Mouse (Mus musculus) limb, embryonic 10.5 days (tissue): ENCODE measurements around the gene Parp11. TPM values are rescaled to one million over a fixed set of nuclear protein-coding genes. Genes with fewer than 3 reads are reported as not detected.
A peak's percentile ranks its signal among the peaks of the same experiment; 100 is the strongest.

Experiments
- DNase-seq: peaks from one replicate; pipeline ENCODE4 v3.0.0-alpha.2; 2017; ENCODE audit warnings: low spot score
- H3K27ac ChIP-seq: fragments of 300-500 bp; sonication (generic); 2 replicates; pipeline ENCODE4 v1.5.1; 2016; ENCODE audit warnings: mild to moderate bottlenecking
- H3K27me3 ChIP-seq: fragments of 300-500 bp; sonication (generic); 2 replicates; pipeline ENCODE4 v1.6.1; 2016; ENCODE audit warnings: low read depth, mild to moderate bottlenecking; ENCODE audit not compliant: poor library complexity, severe bottlenecking
- H3K36me3 ChIP-seq: fragments of 300-500 bp; sonication (generic); 2 replicates; pipeline ENCODE4 v1.6.1; 2016; ENCODE audit warnings: mild to moderate bottlenecking, moderate library complexity
- H3K4me1 ChIP-seq: fragments of 300-500 bp; sonication (generic); 2 replicates; pipeline ENCODE4 v1.6.1; 2016
- H3K4me3 ChIP-seq: fragments of 300-500 bp; sonication (generic); 2 replicates; pipeline ENCODE4 v1.5.1; 2016; ENCODE audit warnings: mild to moderate bottlenecking, moderate library complexity
- H3K9me3 ChIP-seq: fragments of 300-500 bp; sonication (generic); replicated peaks from 2 replicates; pipeline ENCODE4 v1.6.1; 2016; ENCODE audit warnings: mild to moderate bottlenecking
- WGBS: fragments of 180-500 bp; shearing (Covaris S2); methylation state at CpG from one replicate; pipeline ENCODE4 v1.1.7; 2016; 5-methylcytosine and 5-hydroxymethylcytosine counted together
- polyA plus RNA-seq: library from polyadenylated mRNA; unstranded; fragments of >200 nt; fragmentation: Nextera tagmentation; extraction: Ambion mirVana; gene quantifications from 2 replicates; pipeline ENCODE4 v1.2.1, GENCODE M21; 2016

Gene Parp11
- 25.9 and 29.6 TPM in 2 replicates for polyA plus RNA-seq

DNA sequence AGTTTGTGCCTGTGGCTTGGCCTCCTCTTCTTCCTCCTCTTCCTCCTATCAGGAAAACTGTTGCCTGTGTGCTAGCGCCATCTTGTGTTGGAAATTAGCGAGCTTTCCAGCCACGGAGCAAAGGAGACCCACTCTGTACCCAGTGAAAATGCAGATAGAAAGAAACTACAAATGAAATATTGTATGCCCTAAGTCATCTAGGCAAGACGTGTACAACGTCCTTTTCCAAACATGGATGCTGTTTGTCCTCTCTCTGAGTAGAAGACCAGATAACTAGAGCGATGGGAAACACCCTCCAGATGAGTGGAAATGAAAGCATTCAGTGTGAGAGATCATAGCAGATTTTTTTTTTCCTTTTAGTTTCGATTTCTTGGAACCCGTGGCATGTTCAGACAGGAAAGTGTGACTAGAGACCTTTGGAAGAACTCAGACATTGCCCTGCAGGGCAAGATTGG, at the start of gene Parp11:
Parp11 (plus strand) TSS at position 405 of the 455 bp plus-strand sequence.
- DNase-seq, result peak; percentile 72
- Histone ChIP-seq H3K9me3 (no peaks in the 10 kb centered on the region), H3K4me3 (no peak within 1 kb of the TSS), H3K27ac (no peak within 1 kb of the TSS), H3K4me1 (0 out of 2 replicates have a peak, but pooled peaks cover 2% of the 10 kb centered on the region), H3K27me3 (peaks cover 30% of the 10 kb centered on the region), H3K36me3 (no peaks in the 10 kb centered on the region)
- WGBS, result 16% methylated on average over 8 of the region's 8 CpGs

DNA sequence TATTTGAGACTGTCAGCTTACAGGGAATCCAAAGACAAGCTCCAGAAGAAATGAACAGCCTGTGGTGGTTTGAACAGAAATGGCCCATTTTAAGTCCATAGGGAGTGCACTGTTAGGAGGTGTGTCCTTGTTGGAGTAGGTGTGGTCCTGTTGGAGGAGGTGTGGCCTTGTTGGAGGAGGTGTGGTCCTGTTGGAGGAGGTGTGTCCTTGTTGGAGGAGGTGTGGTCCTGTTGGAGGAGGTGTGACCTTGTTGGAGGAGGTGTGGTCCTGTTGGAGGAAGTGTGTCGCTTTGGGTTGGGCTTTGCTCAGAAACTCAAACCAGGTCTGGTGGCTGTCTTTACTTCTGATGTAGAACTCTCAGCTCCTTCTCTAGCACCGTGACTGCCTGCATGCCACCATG, 48.6 kb upstream of the Parp11 start:
- H3K9me3 ChIP-seq, result no peaks in the 10 kb centered on the region
- DNase-seq, result no peak
- no peak overlapping the region for H3K27ac ChIP-seq
- no peak overlapping the region for H3K4me3 ChIP-seq
- H3K36me3 ChIP-seq, result no peaks in the 10 kb centered on the region
- WGBS, result 36% methylated on average over 2 of the region's 2 CpGs
- H3K4me1 ChIP-seq, result peaks cover 7% of the 10 kb centered on the region; the same call in 1 of the 2 replicates
- H3K27me3 ChIP-seq, result no peaks in the 10 kb centered on the region

GRCm38 (mm10) chr6:127401419-127401818, 45.2 kb upstream of the Parp11 start:
- 83% methylated on average over 3 of the region's 3 CpGs for WGBS

DNA sequence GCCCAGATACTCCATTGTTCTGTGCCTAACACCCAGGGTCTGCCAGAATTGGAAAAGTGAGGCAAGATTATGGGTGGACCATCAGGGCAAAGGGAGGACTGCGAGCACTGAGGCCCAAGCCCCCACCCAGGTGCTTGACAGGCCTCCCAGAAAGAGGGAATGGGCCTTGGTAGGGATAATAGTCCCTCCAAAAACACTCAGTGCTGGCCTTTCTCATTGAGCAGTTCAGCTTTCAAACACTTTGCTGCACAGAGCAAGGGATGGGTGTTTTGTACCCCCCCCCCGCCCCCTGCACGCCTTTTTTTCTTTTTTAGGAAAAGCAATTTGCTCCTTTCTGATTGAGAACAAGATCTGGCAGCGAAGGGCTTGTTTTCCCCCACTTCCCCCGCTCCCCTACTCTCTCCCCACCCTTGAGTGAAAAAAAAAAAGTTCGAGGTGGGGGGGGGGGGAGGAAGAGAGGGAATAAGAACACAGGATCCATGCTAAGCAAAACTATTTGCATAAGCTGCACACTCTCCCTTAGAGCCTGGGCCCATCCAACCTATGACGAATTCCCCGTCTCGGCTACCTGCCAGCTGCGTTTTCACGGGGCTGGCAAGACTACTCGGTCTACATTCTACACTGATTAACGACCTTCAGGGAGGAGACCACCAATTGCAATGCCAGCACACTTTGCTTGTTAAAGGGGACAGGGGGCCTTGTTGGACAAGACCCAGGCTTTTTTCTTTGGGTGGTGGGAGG, 42.4 kb upstream of the Parp11 start:
- no peaks in the 10 kb centered on the region for H3K36me3 ChIP-seq
- no peak overlapping the region for H3K27ac ChIP-seq
- no peaks in the 10 kb centered on the region for H3K9me3 ChIP-seq
- H3K4me3 ChIP-seq, result no peak overlapping the region
- DNase-seq, result no peak
- WGBS, result 57% methylated on average over 13 of the region's 13 CpGs
- H3K4me1 ChIP-seq, result peaks cover 11% of the 10 kb centered on the region
- no peaks in the 10 kb centered on the region for H3K27me3 ChIP-seq

More at GRCm38 (mm10) chr6:127401419-127401818, 45.2 kb upstream of the Parp11 start:
- no peak for DNase-seq
- no peak overlapping the region for H3K4me3 ChIP-seq
- H3K9me3 ChIP-seq, result no peaks in the 10 kb centered on the region
- H3K4me1 ChIP-seq, result peaks cover 6% of the 10 kb centered on the region
- no peaks in the 10 kb centered on the region for H3K36me3 ChIP-seq
- no peak overlapping the region for H3K27ac ChIP-seq
- H3K27me3 ChIP-seq, result no peaks in the 10 kb centered on the region

GRCm38 (mm10) chr6:127405682-127406081, 41.0 kb upstream of the Parp11 start:
- Histone ChIP-seq H3K4me1 (peaks cover 11% of the 10 kb centered on the region), H3K4me3 (no peak overlapping the region), H3K36me3 (no peaks in the 10 kb centered on the region), H3K9me3 (no peaks in the 10 kb centered on the region), H3K27me3 (no peaks in the 10 kb centered on the region), H3K27ac (no peak overlapping the region)
- WGBS, result 80% methylated on average over 7 of the region's 7 CpGs
- no peak for DNase-seq

GRCm38 (mm10) chr6:127407742-127408141, 38.9 kb upstream of the Parp11 start:
- Histone ChIP-seq H3K9me3 (no peaks in the 10 kb centered on the region), H3K36me3 (no peaks in the 10 kb centered on the region), H3K4me1 (peaks cover 11% of the 10 kb centered on the region), H3K27ac (no peak overlapping the region), H3K4me3 (no peak overlapping the region), H3K27me3 (no peaks in the 10 kb centered on the region)
- DNase-seq, result no peak
- WGBS, result 45% methylated on average over 4 of the region's 4 CpGs

GRCm38 (mm10) chr6:127417525-127418184, 29.0 kb upstream of the Parp11 start:
- H3K27me3 ChIP-seq, result no peaks in the 10 kb centered on the region
- H3K36me3 ChIP-seq, result no peaks in the 10 kb centered on the region
- H3K4me1 ChIP-seq, result no peaks in the 10 kb centered on the region
- 78% methylated on average over 12 of the region's 12 CpGs for WGBS
- H3K4me3 ChIP-seq, result no peak overlapping the region
- no peaks in the 10 kb centered on the region for H3K9me3 ChIP-seq
- DNase-seq, result no peak
- no peak overlapping the region for H3K27ac ChIP-seq

DNA sequence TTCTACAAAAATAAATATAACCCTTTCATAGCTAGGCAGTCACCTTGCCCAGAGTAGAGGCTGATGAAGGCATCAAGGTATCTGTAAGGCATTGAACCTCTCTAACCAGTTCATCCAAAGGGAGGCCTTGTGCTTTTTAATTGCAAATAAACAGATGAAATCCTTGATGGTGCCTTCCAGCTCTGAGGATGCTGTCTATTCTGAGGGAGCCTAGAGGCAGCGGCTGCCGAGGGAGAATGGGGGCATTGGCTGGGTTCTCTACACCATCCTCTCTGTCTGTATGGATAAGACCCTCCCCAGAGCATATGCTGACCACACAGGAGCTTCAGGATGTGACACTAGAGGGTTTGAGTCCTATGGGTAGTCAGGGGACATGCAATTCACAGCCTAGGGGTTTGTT, 28.3 kb upstream of the Parp11 start:
- no peak for DNase-seq
- WGBS, result 80% methylated on average over 2 of the region's 2 CpGs
- H3K9me3 ChIP-seq, result no peaks in the 10 kb centered on the region
- H3K27me3 ChIP-seq, result no peaks in the 10 kb centered on the region
- H3K27ac ChIP-seq, result no peak overlapping the region
- H3K4me3 ChIP-seq, result no peak overlapping the region
- no peaks in the 10 kb centered on the region for H3K4me1 ChIP-seq
- no peaks in the 10 kb centered on the region for H3K36me3 ChIP-seq

GRCm38 (mm10) chr6:127420115-127420514, 26.5 kb upstream of the Parp11 start:
- H3K36me3 ChIP-seq, result no peaks in the 10 kb centered on the region
- no peak for DNase-seq
- no peaks in the 10 kb centered on the region for H3K27me3 ChIP-seq
- H3K27ac ChIP-seq, result no peak overlapping the region
- H3K4me3 ChIP-seq, result no peak overlapping the region
- 78% methylated on average over 2 of the region's 2 CpGs for WGBS
- no peaks in the 10 kb centered on the region for H3K9me3 ChIP-seq
- H3K4me1 ChIP-seq, result no peaks in the 10 kb centered on the region

- Histone ChIP-seq H3K4me3 (no peak overlapping the region), H3K27me3 (no peaks in the 10 kb centered on the region), H3K36me3 (no peaks in the 10 kb centered on the region), H3K27ac (no peak overlapping the region), H3K9me3 (no peaks in the 10 kb centered on the region), H3K4me1 (no peaks in the 10 kb centered on the region)
- DNase-seq, result no peak
- 86% methylated on average over 5 of the region's 5 CpGs for WGBS
Measured at GRCm38 (mm10) chr6:127425095-127425494, 21.5 kb upstream of the Parp11 start.

- no peaks in the 10 kb centered on the region for H3K36me3 ChIP-seq
- no peak overlapping the region for H3K27ac ChIP-seq
- no peaks in the 10 kb centered on the region for H3K9me3 ChIP-seq
- no peak overlapping the region for H3K4me3 ChIP-seq
- H3K27me3 ChIP-seq, result no peaks in the 10 kb centered on the region
- 86% methylated on average over 7 of the region's 7 CpGs for WGBS
- no peak for DNase-seq
- no peaks in the 10 kb centered on the region for H3K4me1 ChIP-seq
Measured at GRCm38 (mm10) chr6:127430716-127431115, 15.9 kb upstream of the Parp11 start.

- Histone ChIP-seq H3K27ac (no peak overlapping the region), H3K27me3 (no peaks in the 10 kb centered on the region), H3K4me3 (no peak overlapping the region), H3K4me1 (no peaks in the 10 kb centered on the region), H3K36me3 (no peaks in the 10 kb centered on the region), H3K9me3 (no peaks in the 10 kb centered on the region)
- DNase-seq, result no peak
- 61% methylated on average over 6 of the region's 6 CpGs for WGBS
Measured at GRCm38 (mm10) chr6:127431196-127431766, 15.4 kb upstream of the Parp11 start.
